Mouse (Mus musculus) CH12.LX (cell line): ENCODE results near the gene Morn5. TPM values are rescaled to one million over a fixed set of nuclear protein-coding genes. Genes with fewer than 3 reads are reported as not detected.
A peak's percentile ranks its signal among the peaks of the same experiment; 100 is the strongest.

ENCODE experiments used
- DNase-seq: peaks from one replicate; pipeline ENCODE4 v3.0.0-alpha.2; 2013; ENCODE audit errors: extremely low read depth
- H3K27ac ChIP-seq: 2 replicates; pipeline ENCODE4 v1.5.1; 2012; ENCODE audit warnings: low read depth, mild to moderate bottlenecking, control low read depth, moderate library complexity; ENCODE audit not compliant: insufficient read depth
- H3K27me3 ChIP-seq: replicated peaks from 2 replicates; pipeline ENCODE3; 2012; ENCODE audit warnings: inconsistent platforms
- H3K36me3 ChIP-seq, 2 experiments: replicated peaks in 1 of 2; 2 replicates each; pipeline versions ENCODE3 to v1.6.1; 2012; ENCODE audit warnings: inconsistent platforms in 1 of 2, low read length in 1 of 2, mild to moderate bottlenecking in 1 of 2, mixed read lengths in 1 of 2, moderate library complexity in 1 of 2; ENCODE audit not compliant: control insufficient read depth in 1 of 2, insufficient read depth in 1 of 2
- H3K4me1 ChIP-seq, 2 experiments: 2 replicates each; pipeline ENCODE4 v1.6.1; 2012; ENCODE audit warnings: inconsistent platforms in 1 of 2, moderate library complexity in 1 of 2; ENCODE audit not compliant: insufficient read depth in 2 of 2, control insufficient read depth in 1 of 2
- H3K4me2 ChIP-seq: 2 replicates; pipeline ENCODE4 v1.6.1; 2012; ENCODE audit warnings: low read depth, mild to moderate bottlenecking, control low read depth; ENCODE audit not compliant: poor library complexity, insufficient read depth, severe bottlenecking
- H3K4me3 ChIP-seq, 3 experiments: fragments of 150-350 bp in 1 of 3; sonication (generic) in 1 of 3; replicated peaks in 1 of 3; 2 replicates each; pipeline versions ENCODE3 to v1.5.1; 2011 to 2012; ENCODE audit warnings: low read depth in 2 of 3, low read length in 2 of 3, mild to moderate bottlenecking in 2 of 3, moderate library complexity in 2 of 3, control low read depth in 1 of 3, improper control_type of control experiment in 1 of 3, inconsistent platforms in 1 of 3, mixed read lengths in 1 of 3; ENCODE audit not compliant: poor library complexity in 1 of 3
- H3K79me2 ChIP-seq: replicated peaks from 2 replicates; pipeline ENCODE4 v1.6.1; 2012; ENCODE audit warnings: mild to moderate bottlenecking, moderate library complexity; ENCODE audit not compliant: control insufficient read depth, poor library complexity, insufficient read depth, severe bottlenecking; ENCODE audit errors: extremely low read depth
- H3K9ac ChIP-seq: 2 replicates; pipeline ENCODE4 v1.6.1; 2012; ENCODE audit warnings: low read depth, mild to moderate bottlenecking, control low read depth, moderate library complexity; ENCODE audit not compliant: insufficient read depth
- H3K9me3 ChIP-seq: replicated peaks from 2 replicates; pipeline ENCODE3; 2012; ENCODE audit warnings: low read length, inconsistent platforms, mixed read lengths
- BHLHE40 ChIP-seq: IDR thresholded peaks from 2 replicates; pipeline ENCODE4 v1.6.1; 2011; ENCODE audit warnings: mild to moderate bottlenecking, low read depth, low read length, improper control_type of control experiment
- CHD1 ChIP-seq: IDR thresholded peaks from 2 replicates; pipeline ENCODE4 v1.6.1; 2012; ENCODE audit warnings: low read depth, low read length, improper control_type of control experiment, inconsistent platforms
- E2F4 ChIP-seq: IDR thresholded peaks from 2 replicates; pipeline ENCODE4 v1.6.1; 2011; ENCODE audit warnings: low read depth, low read length, improper control_type of control experiment; ENCODE audit not compliant: insufficient replicate concordance
- EP300 ChIP-seq: IDR thresholded peaks from 2 replicates; pipeline ENCODE4 v1.6.1; 2011; ENCODE audit warnings: low read length, improper control_type of control experiment
- ETS1 ChIP-seq: conservative IDR thresholded peaks from 2 replicates; pipeline ENCODE4 v1.6.1; 2012; ENCODE audit warnings: low read depth, mild to moderate bottlenecking, inconsistent platforms, low read length, improper control_type of control experiment, moderate library complexity
- GABPA ChIP-seq: IDR thresholded peaks from 2 replicates; pipeline ENCODE4 v1.6.1; 2012; ENCODE audit warnings: low read depth, low read length, improper control_type of control experiment, inconsistent platforms; ENCODE audit not compliant: insufficient replicate concordance
- IRF4 ChIP-seq: IDR thresholded peaks from 2 replicates; pipeline ENCODE4 v1.6.1; 2014; ENCODE audit warnings: low read depth, mild to moderate bottlenecking, inconsistent platforms, low read length, improper control_type of control experiment
- MAFK ChIP-seq: IDR thresholded peaks from 2 replicates; pipeline ENCODE4 v1.6.1; 2011; ENCODE audit warnings: low read length, improper control_type of control experiment; ENCODE audit not compliant: insufficient replicate concordance
- MAX ChIP-seq: IDR thresholded peaks from 2 replicates; pipeline ENCODE4 v1.6.1; 2011; ENCODE audit warnings: low read length, improper control_type of control experiment
- MAZ ChIP-seq: IDR thresholded peaks from 2 replicates; pipeline ENCODE4 v1.6.1; 2012; ENCODE audit warnings: low read depth, mild to moderate bottlenecking, inconsistent platforms, low read length, improper control_type of control experiment, moderate library complexity
- MEF2A ChIP-seq: IDR thresholded peaks from 2 replicates; pipeline ENCODE4 v1.6.1; 2014; ENCODE audit warnings: low read depth, mild to moderate bottlenecking, inconsistent platforms, low read length, improper control_type of control experiment, borderline replicate concordance
- MYC ChIP-seq: IDR thresholded peaks from 2 replicates; pipeline ENCODE4 v1.6.1; 2011; ENCODE audit warnings: low read depth, mild to moderate bottlenecking, improper control_type of control experiment, low read length
- NRF1 ChIP-seq: IDR thresholded peaks from 2 replicates; pipeline ENCODE4 v1.6.1; 2014; ENCODE audit warnings: low read depth, mild to moderate bottlenecking, inconsistent platforms, low read length, improper control_type of control experiment, moderate library complexity
- PAX5 ChIP-seq: IDR thresholded peaks from 2 replicates; pipeline ENCODE4 v1.6.1; 2012; ENCODE audit warnings: low read length, inconsistent platforms, mixed read lengths
- POLR2A ChIP-seq: IDR thresholded peaks from 2 replicates; pipeline ENCODE4 v1.6.1; 2011; ENCODE audit warnings: low read depth, mild to moderate bottlenecking, improper control_type of control experiment, low read length
- POLR2AphosphoS2 ChIP-seq: IDR thresholded peaks from 2 replicates; pipeline ENCODE4 v1.6.1; 2011; ENCODE audit warnings: low read depth, low read length, improper control_type of control experiment
- RCOR1 ChIP-seq: conservative IDR thresholded peaks from 2 replicates; pipeline ENCODE4 v1.6.1; 2012; ENCODE audit warnings: low read depth, mild to moderate bottlenecking, inconsistent platforms, low read length, improper control_type of control experiment
- TBP ChIP-seq: conservative IDR thresholded peaks from 2 replicates; pipeline ENCODE4 v1.6.1; 2011; ENCODE audit warnings: low read depth, low read length, improper control_type of control experiment
- TCF12 ChIP-seq: IDR thresholded peaks from 2 replicates; pipeline ENCODE4 v1.6.1; 2014; ENCODE audit warnings: low read depth, mild to moderate bottlenecking, inconsistent platforms, low read length, improper control_type of control experiment
- ZC3H11A ChIP-seq: IDR thresholded peaks from 2 replicates; pipeline ENCODE4 v1.6.1; 2012; ENCODE audit warnings: low read depth, mild to moderate bottlenecking, inconsistent platforms, low read length, improper control_type of control experiment
- ZMIZ1 ChIP-seq: IDR thresholded peaks from 2 replicates; pipeline ENCODE4 v1.6.1; 2012; ENCODE audit warnings: low read depth, mild to moderate bottlenecking, inconsistent platforms, low read length, improper control_type of control experiment
- ZNF384 ChIP-seq: IDR thresholded peaks from 2 replicates; pipeline ENCODE4 v1.6.1; 2012; ENCODE audit warnings: low read depth, low read length, improper control_type of control experiment, inconsistent platforms
- dilution Hi-C: fragments of 300-500 bp; cut with MboI; formaldehyde crosslinking; loops from 2 replicates; pipeline ENCODE4 v1.14.3; 2020; ENCODE audit warnings: low sequenced_read_pairs; ENCODE audit not compliant: extremely low pct_unique_long_range_greater_than_20kb, extremely low pct_ligation_motif_present
- in situ Hi-C: fragments of 300-500 bp; cut with MboI; formaldehyde crosslinking; loops from 3 replicates; pipeline ENCODE4 v1.14.3; 2019; ENCODE audit warnings: low sequenced_read_pairs, low pct_ligation_motif_present, low pct_unique_long_range_greater_than_20kb, mixed read lengths
- polyA plus RNA-seq: library from polyadenylated mRNA; unstranded; fragments of >175 nt; gene quantifications from 2 replicates; pipeline ENCODE4 v1.2.1, GENCODE M21; 2012; ENCODE audit warnings: low read depth; ENCODE audit not compliant: insufficient read length
- total RNA-seq, 2 experiments: library from RNA; depleted of rRNA; stranded (reverse); fragments of 300-350 nt in 1 of 2; fragments of >200 nt in 1 of 2; gene quantifications; 2 replicates each; pipeline ENCODE4 v1.2.3; 2012 to 2014

The Morn5 gene
- total and polyA plus RNA-seq, 3 experiments, result 0.38 TPM; not detected in 2

DNA sequence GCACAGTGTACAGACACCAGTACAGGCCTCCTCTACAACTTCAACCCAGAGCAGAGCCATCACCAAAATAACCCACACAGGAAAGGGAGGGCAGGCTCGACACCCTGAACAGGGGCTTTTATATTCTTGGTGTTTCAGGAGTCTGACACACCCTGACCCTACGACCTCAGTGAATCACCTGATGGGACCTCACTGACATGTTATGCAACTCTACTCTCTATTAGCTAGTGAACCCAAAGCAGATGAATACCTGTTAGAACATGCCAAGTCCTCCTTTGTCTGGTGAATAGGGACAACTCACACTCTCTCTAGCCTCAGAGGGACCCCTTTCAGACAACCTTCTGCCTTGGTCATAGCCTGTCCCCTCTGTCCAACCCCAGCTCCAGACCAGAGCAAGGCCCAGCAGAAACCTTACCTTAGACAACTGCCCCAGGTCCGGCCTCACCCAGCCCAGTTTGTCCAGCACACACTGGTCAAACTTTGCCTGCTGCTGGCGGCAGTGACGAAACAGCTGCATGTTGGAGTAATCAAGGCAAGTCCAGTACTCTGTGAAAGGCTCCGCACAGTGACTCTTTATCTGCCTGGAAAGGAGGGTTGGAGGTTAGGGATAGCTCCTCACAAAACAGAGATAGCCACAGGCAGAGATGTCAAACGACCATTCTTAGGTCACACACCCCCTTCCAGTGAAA is 9.8 kb upstream of the Morn5 start:
- Histone ChIP-seq H3K4me2 (no peak overlapping the region), H3K27ac (no peak overlapping the region), H3K36me3 (peaks cover 38 to 87% of the 10 kb centered on the region in 2 experiments), H3K9ac (no peak overlapping the region), H3K27me3 (no peaks in the 10 kb centered on the region), H3K9me3 (no peaks in the 10 kb centered on the region), H3K4me1 (peaks cover 0 to 16% of the 10 kb centered on the region in 2 experiments; a peak in 2 of 4 replicates), H3K4me3 (no peak overlapping the region), H3K79me2 (peaks cover 7% of the 10 kb centered on the region)
- in situ Hi-C loops, result no loop called here
- dilution Hi-C loops, result no loop called here
- no peak for DNase-seq
- no peak for TF ChIP-seq IRF4
- TF ChIP-seq TBP, result no peak
- no peak for TF ChIP-seq ETS1
- no peak for TF ChIP-seq POLR2AphosphoS2
- TF ChIP-seq RCOR1, result no peak
- TF ChIP-seq POLR2A, result no peak

DNA sequence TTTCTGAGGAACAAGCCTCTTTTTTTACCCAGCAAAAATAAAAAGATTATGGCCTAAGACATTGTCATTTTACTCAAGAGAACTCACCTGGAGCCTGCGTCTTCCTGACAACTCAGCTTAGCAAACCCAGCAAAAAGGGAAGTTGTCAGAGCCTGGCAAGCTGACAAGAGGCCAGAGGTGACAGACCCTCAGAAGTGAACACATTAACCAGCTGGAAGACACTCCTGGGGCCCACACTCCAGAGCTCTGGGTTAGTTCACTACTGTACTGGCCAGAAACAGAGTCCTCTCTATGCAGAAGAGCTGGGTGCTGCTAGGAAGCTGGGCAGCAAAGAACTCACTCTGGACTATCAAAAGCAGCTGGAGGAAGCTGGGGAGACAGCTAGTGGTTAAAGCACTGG is 8.4 kb upstream of the Morn5 start:
- no peaks in the 10 kb centered on the region for H3K9me3 ChIP-seq
- peaks cover 38 to 86% of the 10 kb centered on the region in 2 experiments for H3K36me3 ChIP-seq
- in situ Hi-C loops, result no loop called here

DNA sequence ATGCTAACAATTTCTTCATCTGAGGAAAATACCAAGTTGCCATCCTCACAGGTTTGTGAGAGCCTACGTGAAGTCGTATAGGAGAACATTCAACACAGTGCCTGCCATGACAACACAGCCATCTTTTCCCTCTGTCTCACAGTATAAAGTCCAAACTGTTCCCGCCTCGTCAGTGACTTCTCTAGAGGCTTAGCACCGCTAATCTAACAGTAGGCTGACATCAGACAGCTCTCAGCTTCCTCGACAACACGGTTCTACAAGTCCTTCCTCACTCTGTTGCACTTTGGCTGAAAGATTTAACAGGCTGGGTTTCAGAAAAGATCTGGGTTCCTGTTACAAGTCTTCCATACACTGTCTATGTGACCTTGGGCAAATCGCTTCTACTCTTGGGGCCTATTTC is 1.1 kb upstream of the Morn5 start:
- Histone ChIP-seq H3K4me1 (peaks cover 2 to 23% of the 10 kb centered on the region in 2 experiments; a peak in 3 of 4 replicates), H3K4me3 (peak overlapping the region; percentile 82 to 91 (median 91)), H3K27me3 (peaks cover 8% of the 10 kb centered on the region), H3K36me3 (peaks cover 5 to 34% of the 10 kb centered on the region in 2 experiments), H3K4me2 (peak overlapping the region; percentile 92), H3K79me2 (peaks cover 13% of the 10 kb centered on the region), H3K9ac (peak overlapping the region; percentile 79), H3K27ac (no peak overlapping the region), H3K9me3 (no peaks in the 10 kb centered on the region)
- TF ChIP-seq MAZ (no peak), EP300 (no peak), ZNF384 (no peak), TCF12 (no peak), GABPA (no peak), MAFK (no peak), POLR2A (no peak), BHLHE40 (no peak), CHD1 (no peak), NRF1 (no peak), PAX5 (no peak)
- in situ Hi-C loops (no loop called here), dilution Hi-C loops (no loop called here)
- peak; percentile 10 for DNase-seq

More for the DNA sequence above, 8.4 kb upstream of the Morn5 start:
- Histone ChIP-seq H3K4me2 (no peak overlapping the region), H3K27ac (no peak overlapping the region), H3K4me1 (peaks cover 0 to 16% of the 10 kb centered on the region in 2 experiments; a peak in 2 of 4 replicates), H3K9ac (no peak overlapping the region), H3K79me2 (peaks cover 7% of the 10 kb centered on the region), H3K27me3 (no peaks in the 10 kb centered on the region), H3K4me3 (no peak overlapping the region)
- TF ChIP-seq MEF2A (no peak), ZC3H11A (no peak), MAX (no peak), ZMIZ1 (no peak), POLR2AphosphoS2 (no peak), MYC (no peak), E2F4 (no peak), ETS1 (no peak), MAZ (no peak)
- DNase-seq, result peak; percentile 18
- dilution Hi-C loops, result no loop called here
